In genomic region chr15:102362648-102363047, GRCm38 (mm10) we compare ENCODE assay signal across 8 mouse cellular contexts. TPM values are rescaled to one million over a fixed set of nuclear protein-coding genes. Genes with fewer than 3 reads are reported as not detected.
DNase-seq lines count a peak whose midpoint lies in the region; ATAC-seq and TF ChIP-seq lines count a peak whose summit lies in the region.

No protein-coding gene starts in this region.

- no peaks in the 10 kb centered on the region for H3K36me3 ChIP-seq in hindbrain, embryonic 10.5 days
- H3K36me3 ChIP-seq in hindbrain, embryonic 14.5 days (replicated peaks; ENCODE audit: control insufficient read depth, insufficient read depth): no peaks in the 10 kb centered on the region
- no peaks in the 10 kb centered on the region for H3K36me3 ChIP-seq in hindbrain, postnatal 0 days (ENCODE audit: insufficient read depth, low read length)
- H3K36me3 ChIP-seq in midbrain, embryonic 12.5 days: no peaks in the 10 kb centered on the region

- peaks cover 54% of the 10 kb centered on the region for H3K4me1 ChIP-seq in hindbrain, embryonic 10.5 days (replicated peaks)
- H3K4me1 ChIP-seq in hindbrain, embryonic 14.5 days (replicated peaks; ENCODE audit: control insufficient read depth, insufficient read depth, low read length): peaks cover 14% of the 10 kb centered on the region; the same call in 1 of the 2 replicates
- H3K4me1 ChIP-seq in hindbrain, postnatal 0 days (ENCODE audit: insufficient read depth, low read length): peaks cover 8% of the 10 kb centered on the region
- H3K4me1 ChIP-seq in midbrain, embryonic 12.5 days: peaks cover 20% of the 10 kb centered on the region

- no peak overlapping the region for H3K9ac ChIP-seq in hindbrain, embryonic 14.5 days
- no peak overlapping the region for H3K9ac ChIP-seq in hindbrain, postnatal 0 days (replicated peaks; ENCODE audit: low read length)
- no peak overlapping the region for H3K9ac ChIP-seq in midbrain, embryonic 12.5 days (replicated peaks)

- peak overlapping the region; percentile 80 for H3K27ac ChIP-seq in hindbrain, embryonic 10.5 days
- no peak overlapping the region for H3K27ac ChIP-seq in hindbrain, embryonic 14.5 days
- no peak overlapping the region for H3K27ac ChIP-seq in hindbrain, postnatal 0 days
- H3K27ac ChIP-seq in midbrain, embryonic 12.5 days (replicated peaks): no peak overlapping the region

- peak overlapping the region; percentile 37 for H3K4me3 ChIP-seq in hindbrain, embryonic 10.5 days
- H3K4me3 ChIP-seq in hindbrain, embryonic 14.5 days (replicated peaks; ENCODE audit: low read length): no peak overlapping the region
- H3K4me3 ChIP-seq in hindbrain, postnatal 0 days (ENCODE audit: low read length): no peak overlapping the region
- no peak overlapping the region for H3K4me3 ChIP-seq in midbrain, embryonic 12.5 days

- no peak for TF ChIP-seq CTCF in hindbrain, postnatal 0 days (IDR thresholded peaks at IDR 0.05; ENCODE audit: low read depth)

- peaks cover 87% of the 10 kb centered on the region for H3K27me3 ChIP-seq in hindbrain, embryonic 10.5 days (ENCODE audit: insufficient read depth, poor library complexity, severe bottlenecking)
- peaks cover 24% of the 10 kb centered on the region for H3K27me3 ChIP-seq in hindbrain, embryonic 14.5 days (ENCODE audit: control insufficient read depth, insufficient read depth, low read length)
- peaks cover 13% of the 10 kb centered on the region for H3K27me3 ChIP-seq in hindbrain, postnatal 0 days (ENCODE audit: insufficient read depth, low read length)
- peaks cover 80% of the 10 kb centered on the region for H3K27me3 ChIP-seq in midbrain, embryonic 12.5 days

- no peak for ATAC-seq in hindbrain, embryonic 14.5 days (ENCODE audit: low FRiP score)
- no peak for ATAC-seq in hindbrain, postnatal 0 days
- no peak for ATAC-seq in midbrain, embryonic 12.5 days (ENCODE audit: low FRiP score, low read depth)
- ATAC-seq in erythroblast, adult 5-6 weeks (replicated peaks; ENCODE audit: low FRiP score, poor library complexity, severe bottlenecking): no peak

- H3K4me2 ChIP-seq in hindbrain, embryonic 14.5 days (replicated peaks): no peak overlapping the region
- H3K4me2 ChIP-seq in hindbrain, postnatal 0 days (ENCODE audit: low read depth, low read length): peak overlapping the region; percentile 36
- H3K4me2 ChIP-seq in midbrain, embryonic 12.5 days (replicated peaks): peak overlapping the region; percentile 31

- peak; percentile 52 for DNase-seq in hindbrain, embryonic 10.5 days (ENCODE audit: low spot score)
- no peak for DNase-seq in hindbrain, embryonic 14.5 days (ENCODE audit: low spot score)
- DNase-seq in embryo, embryonic 9.5 days (ENCODE audit: extremely low spot score): peak; percentile 38
- no peak for DNase-seq in hindbrain, postnatal 0 days (ENCODE audit: low spot score)
- no peak for DNase-seq in adrenal gland, adult (ENCODE audit: inconsistent age in 2 of 2, low spot score in 1 of 2)
- no peak for DNase-seq in cerebellum, adult 18-20 months

- no peaks in the 10 kb centered on the region for H3K9me3 ChIP-seq in hindbrain, embryonic 10.5 days
- H3K9me3 ChIP-seq in hindbrain, embryonic 14.5 days (ENCODE audit: control insufficient read depth, low read length): no peaks in the 10 kb centered on the region
- no peaks in the 10 kb centered on the region for H3K9me3 ChIP-seq in hindbrain, postnatal 0 days (ENCODE audit: low read length)
- no peaks in the 10 kb centered on the region for H3K9me3 ChIP-seq in midbrain, embryonic 12.5 days

- 10% methylated on average over 14 of the region's 14 CpGs for WGBS in hindbrain, embryonic 10.5 days
- WGBS in hindbrain, embryonic 14.5 days: 11% methylated on average over 14 of the region's 14 CpGs
- 13% methylated on average over 14 of the region's 14 CpGs for WGBS in hindbrain, postnatal 0 days
- WGBS in midbrain, embryonic 12.5 days: 12% methylated on average over 14 of the region's 14 CpGs

RNA-seq across cellular contexts. Expression of gene Sp7, which starts 4.3 kb away (rescaled TPM):
- polyA plus RNA-seq in hindbrain, embryonic 10.5 days (2016; fragmentation: Nextera tagmentation; extraction: Ambion mirVana): 1.0 and 1.2 TPM in 2 replicates
- polyA plus RNA-seq in hindbrain, embryonic 14.5 days (2014; fragmentation: Nextera tagmentation; extraction: Ambion mirVana): 0.64 and 0.82 TPM in 2 replicates
- 0.11 and 0.31 TPM in 2 replicates for total RNA-seq in hindbrain, postnatal 0 days (2014; rRNA removed)
- polyA plus RNA-seq in hindbrain, postnatal 0 days (2015; fragmentation: Nextera tagmentation; extraction: Ambion mirVana): 0.38 and 0.40 TPM in 2 replicates
- 0.46 and 0.93 TPM in 2 replicates for polyA plus RNA-seq in midbrain, embryonic 12.5 days (2016; fragmentation: Nextera tagmentation; extraction: Ambion mirVana)
- total RNA-seq in erythroblast, adult 5-6 weeks (2015; ENCODE audit: low replicate concordance): not detected in 2 replicates
- not detected in 2 replicates for total RNA-seq in erythroblast, adult 5-6 weeks (2017; ENCODE audit: low replicate concordance)

RNA-seq across cellular contexts. Expression of gene Aaas, which starts 12.1 kb away (rescaled TPM):
- polyA plus RNA-seq in hindbrain, embryonic 10.5 days (2016; fragmentation: Nextera tagmentation; extraction: Ambion mirVana): 102 and 122 TPM in 2 replicates
- 30.7 and 33.8 TPM in 2 replicates for polyA plus RNA-seq in hindbrain, embryonic 14.5 days (2014; fragmentation: Nextera tagmentation; extraction: Ambion mirVana)
- 19.4 and 25.4 TPM in 2 replicates for total RNA-seq in hindbrain, postnatal 0 days (2014; rRNA removed)
- polyA plus RNA-seq in hindbrain, postnatal 0 days (2015; fragmentation: Nextera tagmentation; extraction: Ambion mirVana): 31.4 and 36.4 TPM in 2 replicates
- 61.5 and 67.9 TPM in 2 replicates for polyA plus RNA-seq in midbrain, embryonic 12.5 days (2016; fragmentation: Nextera tagmentation; extraction: Ambion mirVana)
- total RNA-seq in erythroblast, adult 5-6 weeks (2015; ENCODE audit: low replicate concordance): 30.3 and 60.7 TPM in 2 replicates
- 11.7 and 49.7 TPM in 2 replicates for total RNA-seq in erythroblast, adult 5-6 weeks (2017; ENCODE audit: low replicate concordance)

RNA-seq across cellular contexts. Expression of gene Myg1, which starts 31.1 kb away (rescaled TPM):
- polyA plus RNA-seq in hindbrain, embryonic 10.5 days (2016; fragmentation: Nextera tagmentation; extraction: Ambion mirVana): 119 and 120 TPM in 2 replicates
- polyA plus RNA-seq in hindbrain, embryonic 14.5 days (2014; fragmentation: Nextera tagmentation; extraction: Ambion mirVana): 77.4 and 78.4 TPM in 2 replicates
- 56.5 and 58.0 TPM in 2 replicates for total RNA-seq in hindbrain, postnatal 0 days (2014; rRNA removed)
- 78.8 and 79.8 TPM in 2 replicates for polyA plus RNA-seq in hindbrain, postnatal 0 days (2015; fragmentation: Nextera tagmentation; extraction: Ambion mirVana)
- 96.1 and 108 TPM in 2 replicates for polyA plus RNA-seq in midbrain, embryonic 12.5 days (2016; fragmentation: Nextera tagmentation; extraction: Ambion mirVana)
- 9.4 and 10.0 TPM in 2 replicates for total RNA-seq in erythroblast, adult 5-6 weeks (2015; ENCODE audit: low replicate concordance)
- total RNA-seq in erythroblast, adult 5-6 weeks (2017; ENCODE audit: low replicate concordance): 14.3 and 14.9 TPM in 2 replicates

RNA-seq across cellular contexts. Expression of gene Pfdn5, which starts 36.7 kb away (rescaled TPM):
- 331 and 368 TPM in 2 replicates for polyA plus RNA-seq in hindbrain, embryonic 10.5 days (2016; fragmentation: Nextera tagmentation; extraction: Ambion mirVana)
- 518 and 626 TPM in 2 replicates for polyA plus RNA-seq in hindbrain, embryonic 14.5 days (2014; fragmentation: Nextera tagmentation; extraction: Ambion mirVana)
- total RNA-seq in hindbrain, postnatal 0 days (2014; rRNA removed): 119 and 139 TPM in 2 replicates
- polyA plus RNA-seq in hindbrain, postnatal 0 days (2015; fragmentation: Nextera tagmentation; extraction: Ambion mirVana): 531 and 540 TPM in 2 replicates
- 363 and 378 TPM in 2 replicates for polyA plus RNA-seq in midbrain, embryonic 12.5 days (2016; fragmentation: Nextera tagmentation; extraction: Ambion mirVana)
- 71.1 and 131 TPM in 2 replicates for total RNA-seq in erythroblast, adult 5-6 weeks (2015; ENCODE audit: low replicate concordance)
- total RNA-seq in erythroblast, adult 5-6 weeks (2017; ENCODE audit: low replicate concordance): 120 and 128 TPM in 2 replicates

RNA-seq across cellular contexts. Expression of gene Sp1, which starts 43.3 kb away (rescaled TPM):
- 6.1 and 9.3 TPM in 2 replicates for polyA plus RNA-seq in hindbrain, embryonic 10.5 days (2016; fragmentation: Nextera tagmentation; extraction: Ambion mirVana)
- polyA plus RNA-seq in hindbrain, embryonic 14.5 days (2014; fragmentation: Nextera tagmentation; extraction: Ambion mirVana): 5.3 and 6.2 TPM in 2 replicates
- 24.7 and 26.0 TPM in 2 replicates for total RNA-seq in hindbrain, postnatal 0 days (2014; rRNA removed)
- polyA plus RNA-seq in hindbrain, postnatal 0 days (2015; fragmentation: Nextera tagmentation; extraction: Ambion mirVana): 3.0 and 3.5 TPM in 2 replicates
- polyA plus RNA-seq in midbrain, embryonic 12.5 days (2016; fragmentation: Nextera tagmentation; extraction: Ambion mirVana): 9.6 and 10.2 TPM in 2 replicates
- total RNA-seq in erythroblast, adult 5-6 weeks (2015; ENCODE audit: low replicate concordance): 42.2 and 66.3 TPM in 2 replicates
- 20.2 and 23.1 TPM in 2 replicates for total RNA-seq in erythroblast, adult 5-6 weeks (2017; ENCODE audit: low replicate concordance)

Comparison
In these comparisons a context has a peak if more than half of its experiments do, and no peak if none do; other contexts are left out.
1. DNase-seq: peak in hindbrain, embryonic 10.5 days (single experiment) and embryo, embryonic 9.5 days (single experiment); none in hindbrain, embryonic 14.5 days (single experiment), hindbrain, postnatal 0 days (single experiment), adrenal gland, adult (0 of 2) and cerebellum, adult 18-20 months (0 of 2).